Mouse (Mus musculus) olfactory bulb, adult 2 months (tissue): ENCODE measurements around the gene Kcnh5. TPM values are rescaled to one million over a fixed set of nuclear protein-coding genes. Genes with fewer than 3 reads are reported as not detected.

ENCODE experiments used
- H3K27ac ChIP-seq: fragments of 200-500 bp; 2 replicates; pipeline ENCODE4 v1.5.1; 2012; ENCODE audit warnings: low read depth, low read length; ENCODE audit not compliant: insufficient read depth
- H3K4me1 ChIP-seq: fragments of 200-500 bp; 2 replicates; pipeline ENCODE4 v1.6.1; 2012; ENCODE audit warnings: low read length; ENCODE audit not compliant: control insufficient read depth, insufficient read depth
- H3K4me3 ChIP-seq: fragments of 200-500 bp; 2 replicates; pipeline ENCODE4 v1.5.1; 2012; ENCODE audit warnings: mild to moderate bottlenecking, low read depth, low read length, moderate library complexity; ENCODE audit not compliant: insufficient read depth
- CTCF ChIP-seq: fragments of 200-500 bp; IDR thresholded peaks from 2 replicates; pipeline ENCODE4 v1.5.1; 2012; ENCODE audit warnings: low read depth, mild to moderate bottlenecking, low read length, moderate library complexity; ENCODE audit not compliant: insufficient read depth
- POLR2A ChIP-seq: fragments of 200-500 bp; IDR thresholded peaks from 2 replicates; pipeline ENCODE4 v1.6.1; 2012; ENCODE audit warnings: mild to moderate bottlenecking, low read depth, low read length, moderate library complexity; ENCODE audit not compliant: insufficient read depth
- WGBS: fragments of 180-500 bp; shearing (Covaris S2); methylation state at CpG from one replicate; pipeline ENCODE4 v1.1.7; 2018; 5-methylcytosine and 5-hydroxymethylcytosine counted together
- polyA plus RNA-seq: library from polyadenylated mRNA; stranded (reverse); fragments of >200 nt; gene quantifications from 2 replicates; pipeline ENCODE4 v1.2.4, GENCODE M21; 2012; ENCODE audit warnings: low replicate concordance; ENCODE audit not compliant: missing spikeins, insufficient read depth, insufficient read length

Gene Kcnh5
- polyA plus RNA-seq, 1 experiment = not detected

GRCm38 (mm10) chr12:74971187-74971586 is 205.9 kb downstream of the Kcnh5 start:
- no peak for TF ChIP-seq POLR2A
- TF ChIP-seq CTCF = no peak
- no peak overlapping the region for H3K27ac ChIP-seq
- 91% methylated on average over 3 of the region's 3 CpGs for WGBS
- no peak overlapping the region for H3K4me3 ChIP-seq
- no peaks in the 10 kb centered on the region for H3K4me1 ChIP-seq

GRCm38 (mm10) chr12:74969420-74969819 is 207.7 kb downstream of the Kcnh5 start:
- H3K27ac ChIP-seq = no peak overlapping the region
- no peaks in the 10 kb centered on the region for H3K4me1 ChIP-seq
- no peak for TF ChIP-seq POLR2A
- no peak for TF ChIP-seq CTCF
- WGBS = 41% methylated on average over 4 of the region's 4 CpGs
- no peak overlapping the region for H3K4me3 ChIP-seq

GRCm38 (mm10) chr12:74966266-74966665 is 210.9 kb downstream of the Kcnh5 start:
- TF ChIP-seq CTCF (no peak), POLR2A (no peak)
- WGBS = 71% methylated on average over 2 of the region's 2 CpGs

GRCm38 (mm10) chr12:74952661-74953060 is 224.5 kb downstream of the Kcnh5 start:
- 53% methylated on average over 2 of the region's 2 CpGs for WGBS
- Histone ChIP-seq H3K4me3 (no peak overlapping the region), H3K4me1 (peaks cover 4% of the 10 kb centered on the region; the same call in 1 of the 2 replicates), H3K27ac (no peak overlapping the region)
- no peak for TF ChIP-seq POLR2A
- no peak for TF ChIP-seq CTCF

More at GRCm38 (mm10) chr12:74966266-74966665, 210.9 kb downstream of the Kcnh5 start:
- Histone ChIP-seq H3K27ac (no peak overlapping the region), H3K4me3 (no peak overlapping the region), H3K4me1 (no peaks in the 10 kb centered on the region)

GRCm38 (mm10) chr12:74951124-74952115 is 225.7 kb downstream of the Kcnh5 start:
- 39% methylated on average over 9 of the region's 9 CpGs for WGBS

GRCm38 (mm10) chr12:74901331-74901730 is 275.8 kb downstream of the Kcnh5 start:
- peaks cover 2% of the 10 kb centered on the region; the same call in 1 of the 2 replicates for H3K4me1 ChIP-seq
- H3K27ac ChIP-seq = no peak overlapping the region
- no peak overlapping the region for H3K4me3 ChIP-seq
- TF ChIP-seq POLR2A (no peak), CTCF (no peak)
- WGBS = 67% methylated on average over 6 of the region's 6 CpGs

More at GRCm38 (mm10) chr12:74951124-74952115, 225.7 kb downstream of the Kcnh5 start:
- H3K27ac ChIP-seq = peak overlapping the region; percentile 12; the same call in 1 of the 2 replicates
- no peak for TF ChIP-seq CTCF
- TF ChIP-seq POLR2A = no peak
- H3K4me3 ChIP-seq = no peak overlapping the region
- peaks cover 4% of the 10 kb centered on the region; the same call in 1 of the 2 replicates for H3K4me1 ChIP-seq

GRCm38 (mm10) chr12:74900777-74901176 is 276.4 kb downstream of the Kcnh5 start:
- no peak overlapping the region for H3K4me3 ChIP-seq
- H3K4me1 ChIP-seq = peaks cover 2% of the 10 kb centered on the region; the same call in 1 of the 2 replicates
- TF ChIP-seq POLR2A (no peak), CTCF (no peak)
- H3K27ac ChIP-seq = no peak overlapping the region

- Histone ChIP-seq H3K4me1 (no peaks in the 10 kb centered on the region), H3K27ac (no peak overlapping the region), H3K4me3 (no peak overlapping the region)
- 94% methylated on average over 4 of the region's 4 CpGs for WGBS
- no peak for TF ChIP-seq POLR2A
- TF ChIP-seq CTCF = no peak
Measured at GRCm38 (mm10) chr12:74899055-74899454, 278.1 kb downstream of the Kcnh5 start.

- Histone ChIP-seq H3K4me1 (no peaks in the 10 kb centered on the region), H3K27ac (no peak overlapping the region), H3K4me3 (no peak overlapping the region)
- 94% methylated on average over 9 of the region's 9 CpGs for WGBS
- TF ChIP-seq POLR2A (no peak), CTCF (no peak)
Measured at GRCm38 (mm10) chr12:74898211-74898610, 278.9 kb downstream of the Kcnh5 start.
